Mouse (Mus musculus): ENCODE data around the gene Akr1b8.
"Not testable (repeated sequence)": the region's sequence is repeated elsewhere in the genome, so short reads cannot be mapped to it uniquely, and the experiment has no call there.

Gene Akr1b8

DNA sequence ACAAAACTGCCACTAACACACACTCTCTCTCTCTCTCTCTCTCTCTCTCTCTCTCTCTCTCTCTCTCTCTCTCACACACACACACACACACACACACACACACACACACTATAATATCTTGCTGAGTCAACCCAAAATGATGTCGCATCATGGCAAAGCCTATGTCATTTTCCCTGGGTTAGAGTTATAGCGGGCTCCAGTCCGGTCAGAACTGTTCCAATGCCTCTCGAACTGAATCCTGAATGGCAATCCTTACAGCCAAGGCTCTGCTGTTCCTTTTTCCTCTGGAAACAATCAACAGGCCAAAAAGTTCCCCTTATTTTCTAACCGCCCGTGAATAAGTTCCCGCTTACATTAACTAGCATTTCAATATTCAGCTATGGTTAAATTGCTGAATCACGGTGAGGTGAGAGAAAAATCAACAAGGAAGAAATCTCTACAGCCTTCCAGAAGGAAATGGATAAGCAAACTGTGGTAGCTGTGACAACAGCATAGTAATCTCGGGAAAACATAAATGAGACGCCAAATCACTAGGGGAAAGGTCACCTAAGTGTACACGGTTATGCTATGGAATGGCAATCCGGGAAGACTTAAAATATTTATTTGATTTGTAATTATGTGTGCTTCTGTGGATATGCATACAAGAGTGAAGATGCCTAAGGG lies 3.8 kb upstream of the Akr1b8 start:
- peak; percentile 29 for DNase-seq (ENCODE audit: low spot score)

- DNase-seq (ENCODE audit: low spot score), result not testable (repeated sequence)
These were observed 2.4 kb upstream of the Akr1b8 start for GRCm38 (mm10) chr6:34351481-34351880.

DNA sequence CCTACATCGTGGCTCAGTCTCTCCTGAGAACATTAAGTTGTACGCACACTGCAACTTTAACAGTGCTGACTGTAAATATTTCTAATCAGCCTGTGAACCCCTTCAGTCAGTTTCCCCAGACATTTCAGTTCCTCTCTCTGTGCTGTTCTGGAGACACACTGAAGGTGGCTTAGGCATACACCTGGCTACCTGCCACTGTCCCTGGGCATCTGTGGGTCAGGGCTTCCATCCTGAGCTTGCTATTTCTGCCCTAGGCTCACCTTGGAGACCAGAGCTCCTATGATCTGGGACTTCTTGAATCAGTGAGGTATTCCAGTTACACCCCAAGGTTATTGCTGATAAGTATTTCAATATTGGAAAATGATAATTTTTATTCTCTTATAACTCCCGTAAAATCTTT lies 1.5 kb upstream of the Akr1b8 start:
- no peak for DNase-seq (ENCODE audit: low spot score)

DNA sequence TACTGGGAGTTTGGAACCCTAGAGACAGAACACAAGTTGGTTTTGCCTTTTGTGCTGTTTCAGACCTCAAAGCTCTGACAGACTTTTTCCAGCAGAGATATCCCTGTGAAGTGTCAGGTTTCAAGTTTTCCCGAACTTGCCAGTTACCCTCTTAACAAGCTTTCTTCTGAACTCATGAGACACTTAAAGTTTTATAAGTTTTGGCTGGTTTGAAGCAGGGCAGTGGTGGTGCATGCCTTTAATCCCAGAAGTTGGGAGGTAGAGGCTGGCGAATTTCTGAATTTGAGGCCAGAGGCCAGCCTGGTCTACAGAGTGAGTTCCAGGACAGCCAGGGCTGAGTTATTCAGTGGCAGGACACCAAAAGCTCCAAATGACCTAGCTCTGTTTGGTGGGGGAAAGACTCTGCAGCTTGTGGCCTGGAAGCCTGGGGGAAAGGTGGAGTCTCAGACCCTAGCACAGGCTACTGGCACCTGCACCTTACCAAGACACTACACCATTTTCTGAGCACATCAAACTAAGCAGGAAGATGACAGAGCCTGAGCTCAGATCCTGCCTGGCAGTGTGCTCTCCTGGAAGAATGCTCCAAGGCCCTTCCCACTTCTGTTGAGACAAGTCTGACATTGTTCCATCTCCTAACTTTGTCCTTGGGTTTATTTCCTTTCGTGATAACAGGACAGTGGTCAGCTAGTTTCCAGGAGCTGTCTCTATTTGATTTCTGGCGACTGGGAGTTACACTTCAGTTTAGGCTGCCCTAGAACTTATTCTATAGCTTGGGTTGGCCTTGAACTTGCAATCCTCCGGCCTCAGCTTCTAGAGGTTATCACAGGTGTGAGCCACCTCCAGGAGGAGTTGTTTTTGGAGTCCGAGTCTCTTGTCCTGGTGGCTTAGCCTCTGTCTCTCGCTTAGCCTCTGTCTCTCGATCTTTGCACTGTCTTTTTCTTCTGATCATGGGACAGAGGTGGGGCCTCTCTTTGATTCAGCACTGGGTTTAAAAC lies 732 bp downstream of the Akr1b8 start:
- DNase-seq (ENCODE audit: low spot score), result no peak

DNA sequence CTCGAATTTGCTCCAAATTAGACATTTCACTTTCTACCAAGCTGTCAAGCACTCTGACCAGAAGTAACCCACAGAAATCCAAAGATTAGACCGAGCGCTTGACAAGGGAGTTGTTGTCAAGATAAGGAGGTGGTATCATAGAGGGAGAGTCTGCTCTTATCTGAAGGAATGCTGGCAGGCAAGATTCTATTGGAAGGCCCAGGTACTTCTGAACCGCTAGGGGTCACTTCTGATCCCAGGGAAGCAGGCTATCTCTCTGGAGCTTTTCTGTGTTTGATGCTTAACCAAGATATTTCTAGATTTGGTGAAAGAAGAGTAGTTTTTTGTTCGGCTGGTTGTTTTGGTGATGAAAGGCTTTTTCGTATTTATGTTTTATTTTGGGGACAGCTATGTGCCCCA lies 1.4 kb downstream of the Akr1b8 start:
- peak; percentile 28 for DNase-seq (ENCODE audit: low spot score)

DNA sequence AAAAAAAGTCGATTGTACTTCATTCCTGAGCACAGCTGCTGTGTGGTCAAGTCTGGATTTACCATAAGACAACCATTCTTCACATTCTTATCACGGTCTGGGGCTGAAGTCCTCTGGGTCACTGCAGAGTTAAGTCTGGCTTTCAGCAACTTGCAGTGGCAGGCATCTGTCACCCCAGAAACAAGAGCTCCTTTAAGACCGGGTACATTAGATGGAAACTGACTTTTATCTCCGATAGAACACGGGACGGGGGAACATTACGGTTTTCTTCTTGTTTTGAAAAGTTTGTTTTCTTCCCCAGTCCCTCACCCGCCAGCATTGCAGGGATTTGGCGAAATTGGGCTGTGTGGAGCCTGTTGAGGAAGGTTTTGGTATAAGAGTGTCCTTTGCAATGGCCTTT lies 1.9 kb downstream of the Akr1b8 start:
- no peak for DNase-seq (ENCODE audit: low spot score)

DNA sequence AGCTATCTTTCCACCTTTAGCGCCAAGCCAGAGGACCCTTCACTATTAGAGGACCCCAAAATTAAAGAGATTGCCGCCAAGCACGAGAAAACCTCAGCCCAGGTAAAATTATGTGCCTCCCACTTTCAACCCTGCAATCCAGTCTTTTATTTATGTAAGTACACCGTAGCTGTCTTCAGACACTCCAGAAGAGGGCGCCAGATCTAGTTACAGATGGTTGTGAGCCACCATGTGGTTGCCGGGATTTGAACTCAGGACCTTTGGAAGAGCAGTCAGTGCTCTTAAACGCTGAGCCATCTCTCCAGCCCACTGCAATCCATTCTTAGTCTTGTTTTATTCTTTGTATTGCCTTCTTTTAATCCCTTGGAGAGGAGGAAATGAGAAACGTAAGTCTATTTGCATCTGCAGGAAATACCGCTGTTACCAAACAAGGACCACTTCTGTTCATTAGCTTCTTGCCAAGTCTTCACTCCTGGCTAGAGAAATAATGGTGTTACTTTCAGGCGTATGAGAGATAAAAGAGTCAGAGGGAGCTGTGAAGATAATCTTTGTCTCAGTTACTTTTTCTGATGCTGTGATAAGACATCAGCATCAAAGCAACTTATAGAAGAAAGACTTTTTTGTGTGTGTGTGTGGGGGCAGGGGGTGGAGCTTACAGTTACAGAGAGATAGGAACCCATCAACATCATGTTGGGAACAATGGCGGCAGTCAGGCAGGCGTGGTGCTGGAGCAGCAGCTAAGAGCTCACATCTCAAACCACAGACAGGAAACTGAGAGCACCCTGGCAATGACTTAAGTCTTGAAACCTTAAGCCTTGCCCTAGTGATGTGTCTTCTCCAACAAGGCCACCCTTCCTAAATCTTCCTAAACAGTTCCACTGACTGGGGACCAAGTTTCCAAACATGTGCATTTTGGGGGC lies 10.6 kb downstream of the Akr1b8 start:
- no peak for DNase-seq (ENCODE audit: low spot score)

DNA sequence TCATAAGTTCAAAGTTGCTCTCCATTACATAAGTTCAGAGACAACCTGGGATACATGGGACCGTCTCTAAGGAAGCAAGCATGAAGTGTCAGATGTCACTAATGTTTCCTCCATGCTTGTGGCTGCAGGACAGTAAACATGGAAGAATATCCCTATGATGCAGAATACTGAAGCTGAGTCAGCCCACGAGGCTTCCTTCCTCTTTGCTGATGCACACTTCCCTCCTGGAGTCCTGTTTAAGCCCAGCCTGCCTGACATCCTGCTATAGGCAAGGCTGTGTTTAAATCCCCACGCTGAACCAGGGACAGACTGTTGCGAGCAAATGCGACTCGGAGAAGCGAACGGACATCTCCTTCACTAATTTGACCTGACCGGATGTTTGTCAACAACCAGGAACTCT lies 14.1 kb downstream of the Akr1b8 start:
- DNase-seq (ENCODE audit: low spot score), result no peak

DNA sequence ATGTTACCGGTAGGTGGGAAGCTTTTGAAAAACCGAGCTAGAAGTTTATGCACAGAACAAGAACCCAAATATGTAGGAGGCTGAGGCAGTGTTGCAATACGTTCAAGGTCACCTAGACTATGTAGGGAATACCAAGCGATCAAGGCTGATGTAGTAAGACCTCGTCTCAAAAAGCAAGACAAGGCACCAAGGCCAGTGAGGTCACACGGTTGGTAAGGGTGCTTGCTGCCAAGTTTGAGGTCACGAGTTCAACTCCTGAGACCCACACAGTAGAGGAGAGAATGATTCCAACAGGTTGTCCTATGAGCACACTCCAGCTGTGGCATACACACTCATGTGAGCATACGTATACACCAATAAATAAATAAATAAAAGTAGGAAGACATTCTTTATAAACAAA lies 16.2 kb downstream of the Akr1b8 start:
- DNase-seq (ENCODE audit: low spot score), result no peak

- DNase-seq (ENCODE audit: low spot score), result peak; percentile 77
These were observed 17.9 kb downstream of the Akr1b8 start for GRCm38 (mm10) chr6:34371700-34372351.

DNA sequence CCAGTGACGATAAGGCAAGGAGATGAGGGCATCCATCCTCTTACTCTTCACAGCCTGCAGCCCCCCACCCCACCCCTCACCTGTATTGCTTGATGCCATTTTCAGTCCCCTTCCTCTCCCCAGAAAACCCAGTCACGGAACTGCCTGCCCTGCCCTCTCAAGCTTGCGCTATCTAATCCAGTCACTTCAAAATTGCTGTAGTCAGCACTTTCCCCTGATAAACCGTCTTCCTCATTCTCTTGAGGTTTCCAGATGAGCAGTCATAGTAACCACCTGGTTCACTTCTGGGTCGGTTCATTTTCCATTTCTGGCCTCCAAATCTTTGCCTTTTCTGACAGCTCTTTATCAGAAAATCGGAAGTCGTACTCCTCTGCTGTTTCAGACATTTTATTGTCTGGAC lies 19.9 kb downstream of the Akr1b8 start:
- DNase-seq (ENCODE audit: low spot score), result peak; percentile 16

DNA sequence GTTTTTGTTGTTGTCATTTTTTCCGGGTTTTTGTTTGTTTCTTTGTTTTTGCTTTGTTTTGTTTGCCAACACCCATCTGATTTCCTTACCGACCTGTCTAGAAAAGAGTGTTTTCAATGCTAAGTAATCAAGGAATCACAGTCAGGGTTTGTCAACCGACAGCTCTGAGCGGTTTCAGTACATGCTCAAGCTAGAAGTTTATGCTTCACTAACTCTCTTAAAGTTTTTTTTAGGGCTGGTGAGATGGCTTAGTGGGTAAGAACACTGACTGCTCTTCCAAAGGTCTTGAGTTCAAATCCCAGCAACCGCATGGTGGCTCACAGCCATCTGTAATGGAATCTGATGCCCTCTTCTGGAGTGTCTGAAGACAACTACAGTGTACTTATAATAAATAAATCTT lies 22.0 kb downstream of the Akr1b8 start:
- DNase-seq (ENCODE audit: low spot score), result not testable (repeated sequence)

DNA sequence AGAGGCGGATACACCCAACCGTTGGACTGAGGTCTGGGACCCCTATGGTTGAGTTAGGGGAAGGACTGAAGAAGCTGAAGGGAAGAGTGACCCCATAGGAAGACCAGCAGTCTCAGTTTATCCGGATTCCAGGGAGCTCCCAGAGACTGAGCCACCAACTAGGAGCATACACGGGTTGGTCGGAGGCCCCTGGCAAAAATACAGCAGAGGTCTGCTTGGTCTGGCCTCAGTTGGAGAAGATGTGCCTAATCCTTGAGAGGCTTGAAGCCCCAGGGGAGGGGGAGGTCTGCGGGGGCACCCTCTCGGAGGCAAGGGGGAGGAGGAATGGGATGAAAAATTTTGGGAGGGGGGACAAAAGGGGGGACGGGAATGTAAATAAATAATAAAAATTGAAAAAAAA lies 29.5 kb downstream of the Akr1b8 start:
- DNase-seq (ENCODE audit: low spot score), result no peak

DNA sequence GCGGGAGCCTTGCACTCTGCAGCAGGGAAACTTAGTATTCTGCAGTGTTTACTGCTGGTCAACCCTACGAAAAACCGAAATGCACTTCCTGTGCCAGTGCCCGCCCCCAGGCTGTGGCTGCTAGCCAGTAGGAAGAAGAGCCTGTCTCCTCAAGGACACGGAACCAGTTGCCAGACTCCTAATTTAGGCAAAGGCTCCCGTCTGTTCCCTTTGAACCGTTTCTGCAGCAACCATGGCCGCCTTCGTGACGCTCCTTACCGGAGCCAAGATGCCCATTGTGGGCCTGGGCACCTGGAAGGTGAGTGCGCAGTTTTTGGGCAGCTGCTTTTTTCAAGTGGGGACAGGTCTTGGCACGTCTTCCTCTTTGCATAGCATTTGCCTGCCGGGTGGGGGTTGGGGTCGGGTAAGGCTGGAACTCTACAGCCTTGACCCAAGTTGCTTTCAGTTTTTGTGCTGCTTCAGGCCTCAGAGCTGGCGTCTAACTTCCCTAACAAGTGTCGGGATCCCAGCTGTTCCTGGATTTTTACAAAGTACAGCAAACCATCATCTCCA lies 30.3 kb downstream of the Akr1b8 start, which contains the start of gene Akr1b10:
Gene Akr1b10 (plus strand): TSS at position 109 of the 552 bp plus-strand sequence.
- DNase-seq (ENCODE audit: low spot score), result peak; percentile 84

DNA sequence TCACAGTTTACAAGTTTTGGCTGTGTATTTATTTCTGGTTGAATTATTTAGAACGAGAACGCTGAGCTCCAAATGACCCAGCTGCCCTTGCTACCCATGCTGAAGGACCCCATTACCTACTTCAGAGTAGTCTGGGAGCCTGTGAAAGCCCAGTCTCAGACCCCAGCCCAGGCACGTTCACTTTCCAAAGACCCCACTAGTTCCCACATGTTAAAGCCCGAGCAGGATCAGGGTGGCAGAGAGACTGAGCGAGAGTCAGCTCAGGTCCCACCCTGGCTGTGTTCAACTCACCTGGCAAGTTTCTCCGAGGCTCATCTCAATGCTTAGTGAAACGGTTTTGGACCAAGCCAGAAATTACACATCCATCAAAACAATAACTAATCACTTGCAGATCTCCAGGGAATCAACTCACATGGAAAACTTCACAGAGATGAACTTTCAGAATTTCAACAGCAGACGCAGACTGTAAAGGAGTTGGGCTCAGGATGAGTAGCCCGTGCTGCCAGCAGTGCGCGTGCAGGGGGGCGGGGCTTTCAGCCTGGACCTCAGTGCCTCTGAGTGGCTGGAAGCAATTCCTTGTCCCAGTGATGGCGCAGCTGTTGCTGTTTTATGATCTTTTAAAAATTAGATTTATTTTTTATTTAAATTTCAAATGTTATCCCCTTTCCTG lies 30.9 kb downstream of the Akr1b8 start:
- DNase-seq (ENCODE audit: low spot score), result peak; percentile 50

GRCm38 (mm10) chr6:34388420-34389156 lies 34.7 kb downstream of the Akr1b8 start:
- DNase-seq (ENCODE audit: low spot score), result no peak

- no peak for DNase-seq (ENCODE audit: low spot score)
These were observed 42.0 kb downstream of the Akr1b8 start for GRCm38 (mm10) chr6:34395897-34396296.

- no peak for DNase-seq (ENCODE audit: low spot score)
These were observed 44.5 kb downstream of the Akr1b8 start for GRCm38 (mm10) chr6:34398431-34398830.

DNA sequence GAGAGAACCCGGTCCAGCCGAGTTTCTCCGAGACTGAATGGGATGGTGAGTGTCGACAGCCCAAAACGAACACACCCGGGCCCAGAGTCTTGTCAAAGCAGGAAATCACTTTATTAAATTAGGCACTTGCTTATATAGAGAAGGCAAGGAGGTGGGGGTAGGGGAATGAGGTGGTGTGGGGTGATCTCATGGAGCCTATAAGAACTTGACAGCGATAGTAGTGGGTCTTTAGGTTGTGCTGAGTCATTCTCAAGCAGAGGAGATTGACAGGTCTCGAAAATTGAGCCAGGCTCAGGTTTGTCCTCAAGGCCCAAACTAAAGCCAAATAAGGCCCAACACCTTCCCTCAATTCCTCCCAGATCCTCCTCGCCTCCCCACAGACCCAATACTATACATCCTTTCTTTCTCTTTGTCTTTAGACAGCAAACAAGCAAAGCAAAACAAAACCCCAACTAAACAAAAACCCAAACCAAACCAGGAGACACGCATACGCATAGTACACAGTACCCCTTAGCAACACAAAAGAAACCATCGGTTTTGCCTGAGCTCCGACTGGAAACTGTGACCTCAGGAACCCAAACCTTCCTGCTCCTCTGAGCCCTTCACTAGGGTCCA lies 45.8 kb downstream of the Akr1b8 start:
- no peak for DNase-seq (ENCODE audit: low spot score)
